Comparison of ENCODE assay signal across 12 mouse cellular contexts in the genomic region with DNA sequence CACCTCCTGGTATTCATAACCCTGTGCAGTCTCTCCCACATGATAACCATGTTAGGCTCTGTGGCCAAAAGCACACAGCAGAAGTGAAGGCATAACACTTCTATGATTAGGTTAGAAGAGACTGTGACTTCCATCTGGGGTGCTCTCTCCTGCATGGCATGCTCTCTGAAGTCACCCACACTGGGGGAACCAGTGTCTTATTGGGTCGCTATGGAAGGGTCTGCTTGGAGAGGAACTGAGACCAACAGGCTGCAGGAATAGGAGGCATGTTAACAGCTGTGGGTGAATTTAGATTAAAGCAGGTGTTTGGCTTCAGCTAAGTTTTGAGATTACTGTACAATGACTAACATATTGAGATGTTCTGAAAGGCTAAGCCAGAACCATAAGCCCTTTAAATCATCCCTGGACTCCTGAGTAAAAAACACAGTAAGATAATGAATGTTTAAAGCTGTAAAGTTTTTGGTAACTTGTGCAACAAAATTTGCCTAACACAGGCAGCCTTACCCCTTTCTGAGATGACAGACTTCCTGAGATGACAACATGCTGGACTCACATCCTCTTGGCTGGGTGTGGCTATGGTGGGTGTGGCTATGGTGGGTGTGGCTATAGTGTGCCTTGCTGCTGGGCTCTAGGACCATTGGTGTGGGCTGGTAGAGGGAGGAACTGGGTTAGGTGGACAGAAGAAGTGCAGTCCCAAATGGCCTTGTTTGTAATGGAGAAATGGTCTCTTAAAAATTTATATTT. TPM values are rescaled to one million over a fixed set of nuclear protein-coding genes. Genes with fewer than 3 reads are reported as not detected.
DNase-seq lines count a peak whose midpoint lies in the region; ATAC-seq and TF ChIP-seq lines count a peak whose summit lies in the region.
"Had no signal": no experiment of that assay in that cellular context is flagged by ENCODE, and none has a peak within 500 bp of the region (broad histone marks: within the 10 kb centered on the region; RNA-seq: fewer than 3 reads in every experiment).

No protein-coding gene starts in this region.

- H3K27me3 ChIP-seq in heart, embryonic 12.5 days (replicated peaks) = no peaks in the 10 kb centered on the region; the same call in 1 of the 2 replicates
- no peaks in the 10 kb centered on the region for H3K27me3 ChIP-seq in splenic B cell, adult 2 months (ENCODE audit: control insufficient read depth, insufficient read depth, low read length, poor library complexity, severe bottlenecking)
- no peaks in the 10 kb centered on the region for H3K27me3 ChIP-seq in neural tube, embryonic 15.5 days (replicated peaks)
- H3K27me3 ChIP-seq: limb, embryonic 12.5 days had no signal

- H3K4me2 ChIP-seq in heart, embryonic 12.5 days = no peak overlapping the region
- H3K4me2 ChIP-seq in neural tube, embryonic 15.5 days = no peak overlapping the region
- H3K4me2 ChIP-seq: limb, embryonic 12.5 days had no signal

- no peak overlapping the region for H3K9ac ChIP-seq in heart, embryonic 12.5 days
- no peak overlapping the region for H3K9ac ChIP-seq in neural tube, embryonic 15.5 days (replicated peaks)
- H3K9ac ChIP-seq: limb, embryonic 12.5 days had no signal

- no peak overlapping the region for H3K27ac ChIP-seq in heart, embryonic 12.5 days (ENCODE audit: poor library complexity, severe bottlenecking)
- H3K27ac ChIP-seq in bone marrow macrophage, adult 2 months (ENCODE audit: insufficient read depth, low read depth, low read length) = peak overlapping the region; percentile 3; the same call in 1 of the 2 replicates
- H3K27ac ChIP-seq in neural tube, embryonic 15.5 days (replicated peaks) = no peak overlapping the region
- H3K27ac ChIP-seq: limb, embryonic 12.5 days had no signal

- no peaks in the 10 kb centered on the region for H3K9me3 ChIP-seq in heart, embryonic 12.5 days (replicated peaks)
- H3K9me3 ChIP-seq in neural tube, embryonic 15.5 days (replicated peaks) = no peaks in the 10 kb centered on the region
- H3K9me3 ChIP-seq: limb, embryonic 12.5 days had no signal

- peak; percentile 27 for DNase-seq in heart, postnatal 4 days
- peak; percentile 67 for DNase-seq in lung, postnatal 36 days
- peak; percentile 77 for DNase-seq in splenic B cell, adult 2 months (ENCODE audit: low read depth, low spot score)
- no peak for DNase-seq in right cerebral cortex, adult 18-20 months
- DNase-seq: adrenal gland, postnatal 10 days; kidney, postnatal 25 days had no signal

- no peaks in the 10 kb centered on the region for H3K4me1 ChIP-seq in heart, embryonic 12.5 days (replicated peaks)
- H3K4me1 ChIP-seq in bone marrow macrophage, adult 2 months (ENCODE audit: control insufficient read depth, insufficient read depth, low read length) = peaks cover 12% of the 10 kb centered on the region
- no peaks in the 10 kb centered on the region for H3K4me1 ChIP-seq in neural tube, embryonic 15.5 days
- H3K4me1 ChIP-seq: limb, embryonic 12.5 days had no signal

- no peak for ATAC-seq in heart, embryonic 12.5 days (ENCODE audit: insufficient number of reproducible peaks, low FRiP score)
- ATAC-seq in frontal cortex, adult (ENCODE audit: low TSS enrichment) = no peak
- ATAC-seq in neural tube, embryonic 15.5 days (ENCODE audit: low FRiP score) = no peak

- TF ChIP-seq POLR2A in bone marrow macrophage, adult 2 months (IDR thresholded peaks at IDR 0.05; ENCODE audit: borderline replicate concordance, low read depth, low read length) = no peak

- no peaks in the 10 kb centered on the region for H3K36me3 ChIP-seq in heart, embryonic 12.5 days
- H3K36me3 ChIP-seq in splenic B cell, adult 2 months (ENCODE audit: control insufficient read depth, insufficient read depth, low read length, poor library complexity, severe bottlenecking) = no peaks in the 10 kb centered on the region
- H3K36me3 ChIP-seq in neural tube, embryonic 15.5 days = peaks cover 7% of the 10 kb centered on the region; the same call in 1 of the 2 replicates
- H3K36me3 ChIP-seq: limb, embryonic 12.5 days had no signal

- 59% methylated on average over 1 of the region's 1 CpGs for WGBS in heart, embryonic 12.5 days
- 67% methylated on average over 1 of the region's 1 CpGs for WGBS in neural tube, embryonic 15.5 days

- no peak for TF ChIP-seq CTCF in bone marrow macrophage, adult 2 months (IDR thresholded peaks at IDR 0.05; ENCODE audit: low read depth, low read length)

- no peak overlapping the region for H3K4me3 ChIP-seq in heart, embryonic 12.5 days
- H3K4me3 ChIP-seq in bone marrow macrophage, adult 2 months (ENCODE audit: insufficient read depth, low read length) = no peak overlapping the region
- H3K4me3 ChIP-seq in neural tube, embryonic 15.5 days (replicated peaks) = no peak overlapping the region
- H3K4me3 ChIP-seq: limb, embryonic 12.5 days had no signal

RNA-seq across cellular contexts. Expression of a gene that starts 29.6 kb away (rescaled TPM):
- total RNA-seq in heart, postnatal 4 days (2021) = not detected
- polyA plus RNA-seq in heart, embryonic 12.5 days (2016; fragmentation: Nextera tagmentation; extraction: Ambion mirVana) = 0.10 TPM in 1 of 2 replicates, not detected in the other
- not detected in 2 replicates for polyA plus RNA-seq in bone marrow macrophage, adult 2 months (2012; ENCODE audit: insufficient read depth, insufficient read length, missing spikeins)
- polyA plus RNA-seq in neural tube, embryonic 15.5 days (2015; fragmentation: Nextera tagmentation; extraction: Ambion mirVana) = 163 and 187 TPM in 2 replicates
- total RNA-seq: heart, postnatal 14 days had no signal

RNA-seq across cellular contexts. Expression of a gene that starts 53.4 kb away (rescaled TPM):
- total RNA-seq in heart, postnatal 4 days (2021) = 10 to 100 TPM; 16.9 to 23.8 TPM
- 19.2 and 22.0 TPM in 2 replicates for polyA plus RNA-seq in heart, embryonic 12.5 days (2016; fragmentation: Nextera tagmentation; extraction: Ambion mirVana)
- 100 and 103 TPM in 2 replicates for polyA plus RNA-seq in bone marrow macrophage, adult 2 months (2012; ENCODE audit: insufficient read depth, insufficient read length, missing spikeins)
- 25.3 and 25.4 TPM in 2 replicates for polyA plus RNA-seq in neural tube, embryonic 15.5 days (2015; fragmentation: Nextera tagmentation; extraction: Ambion mirVana)

Comparison
In these comparisons a context has a peak if more than half of its experiments do, and no peak if none do; other contexts are left out.
1. RNA of a gene that starts 29.6 kb away (polyA plus RNA-seq): 163 to 187 TPM in neural tube, embryonic 15.5 days; not detected in bone marrow macrophage, adult 2 months and 0.10 TPM in heart, embryonic 12.5 days; every median in the first group is over 100 times any median in the second.